Mouse (Mus musculus): ENCODE measurements around the gene Sun1.

Sun1 gene

GRCm38 (mm10) chr5:139252081-139252909 lies 51.9 kb downstream of the Sun1 start, which contains the start of gene Get4:
TSS of gene Get4 (plus strand) at chr5:139252324.
- DNase-seq (ENCODE audit: low spot score): peak; percentile 100

GRCm38 (mm10) chr5:139252910-139253245 lies 52.4 kb downstream of the Sun1 start:
- peak; percentile 31 for DNase-seq (ENCODE audit: low spot score)

GRCm38 (mm10) chr5:139253301-139253741 lies 52.9 kb downstream of the Sun1 start:
- DNase-seq (ENCODE audit: low spot score): peak; percentile 38

- DNase-seq (ENCODE audit: low spot score): no peak
Measured at GRCm38 (mm10) chr5:139254938-139255337, 54.5 kb downstream of the Sun1 start.

- no peak for DNase-seq (ENCODE audit: low spot score)
Measured at GRCm38 (mm10) chr5:139255777-139256176, 55.3 kb downstream of the Sun1 start.

GRCm38 (mm10) chr5:139256211-139256765 lies 55.9 kb downstream of the Sun1 start:
- DNase-seq (ENCODE audit: low spot score): no peak

GRCm38 (mm10) chr5:139257265-139257664 lies 56.8 kb downstream of the Sun1 start:
- no peak for DNase-seq (ENCODE audit: low spot score)

GRCm38 (mm10) chr5:139257818-139258217 lies 57.4 kb downstream of the Sun1 start:
- DNase-seq (ENCODE audit: low spot score): no peak

- no peak for DNase-seq (ENCODE audit: low spot score)
Measured at GRCm38 (mm10) chr5:139258371-139259035, 58.1 kb downstream of the Sun1 start.

- peak; percentile 45 for DNase-seq (ENCODE audit: low spot score)
Measured at GRCm38 (mm10) chr5:139259853-139260252, 59.4 kb downstream of the Sun1 start.

GRCm38 (mm10) chr5:139261403-139261802 lies 61.0 kb downstream of the Sun1 start:
- DNase-seq (ENCODE audit: low spot score): no peak

- no peak for DNase-seq (ENCODE audit: low spot score)
Measured at GRCm38 (mm10) chr5:139267661-139268060, 67.2 kb downstream of the Sun1 start.

- DNase-seq (ENCODE audit: low spot score): peak; percentile 38
Measured at GRCm38 (mm10) chr5:139270806-139271521, 70.5 kb downstream of the Sun1 start.

- DNase-seq (ENCODE audit: low spot score): no peak
Measured at GRCm38 (mm10) chr5:139271994-139272554, 71.6 kb downstream of the Sun1 start.

- no peak for DNase-seq (ENCODE audit: low spot score)
Measured at GRCm38 (mm10) chr5:139277287-139277686, 76.8 kb downstream of the Sun1 start.

GRCm38 (mm10) chr5:139281373-139282112 lies 81.1 kb downstream of the Sun1 start:
- DNase-seq (ENCODE audit: low spot score): no peak

- DNase-seq (ENCODE audit: low spot score): peak; percentile 91
Measured at GRCm38 (mm10) chr5:139282191-139282590, 81.8 kb downstream of the Sun1 start.

- no peak for DNase-seq (ENCODE audit: low spot score)
Measured at GRCm38 (mm10) chr5:139283460-139284180, 83.2 kb downstream of the Sun1 start.

GRCm38 (mm10) chr5:139285383-139286067 lies 85.1 kb downstream of the Sun1 start:
- no peak for DNase-seq (ENCODE audit: low spot score)

All from urinary bladder, postnatal 14 days (tissue).